Mouse (Mus musculus): ENCODE measurements around the gene Nfam1. TPM values are rescaled to one million over a fixed set of nuclear protein-coding genes. Genes with fewer than 3 reads are reported as not detected.

Nfam1 gene
- total and polyA plus RNA-seq, 3 experiments = 0.04 to 0.81 (median 0.20) TPM

Other genes with a start within 250 kb of the Nfam1 start
- gene Cyp2d26, start 239.0 kb downstream of the Nfam1 start, total RNA-seq (2012; rRNA removed) = not detected in 2 replicates
- not detected in 2 replicates for gene Cyp2d26, start 239.0 kb downstream of the Nfam1 start, total RNA-seq (2014; rRNA removed)
- gene Cyp2d26, start 239.0 kb downstream of the Nfam1 start, polyA plus RNA-seq (2012; ENCODE audit: insufficient read length, low read depth) = not detected in 2 replicates
- 47.2 and 49.2 TPM in 2 replicates for gene Tcf20, start 45.4 kb downstream of the Nfam1 start, total RNA-seq (2012; rRNA removed)
- gene Tcf20, start 45.4 kb downstream of the Nfam1 start, total RNA-seq (2014; rRNA removed) = 26.0 and 27.0 TPM in 2 replicates
- gene Tcf20, start 45.4 kb downstream of the Nfam1 start, polyA plus RNA-seq (2012; ENCODE audit: insufficient read length, low read depth) = 28.5 and 29.0 TPM in 2 replicates
- gene Serhl, start 56.2 kb upstream of the Nfam1 start, total RNA-seq (2012; rRNA removed) = 48.8 and 59.5 TPM in 2 replicates
- 123 and 129 TPM in 2 replicates for gene Serhl, start 56.2 kb upstream of the Nfam1 start, total RNA-seq (2014; rRNA removed)
- gene Serhl, start 56.2 kb upstream of the Nfam1 start, polyA plus RNA-seq (2012; ENCODE audit: insufficient read length, low read depth) = 52.0 and 57.6 TPM in 2 replicates
- gene Rrp7a, start 89.5 kb upstream of the Nfam1 start, total RNA-seq (2012; rRNA removed) = 156 and 180 TPM in 2 replicates
- 111 and 126 TPM in 2 replicates for gene Rrp7a, start 89.5 kb upstream of the Nfam1 start, total RNA-seq (2014; rRNA removed)
- 262 and 284 TPM in 2 replicates for gene Rrp7a, start 89.5 kb upstream of the Nfam1 start, polyA plus RNA-seq (2012; ENCODE audit: insufficient read length, low read depth)
- 77.2 and 87.1 TPM in 2 replicates for gene Poldip3, start 116.1 kb upstream of the Nfam1 start, total RNA-seq (2012; rRNA removed)
- gene Poldip3, start 116.1 kb upstream of the Nfam1 start, total RNA-seq (2014; rRNA removed) = 78.9 and 79.3 TPM in 2 replicates
- 70.0 and 77.0 TPM in 2 replicates for gene Poldip3, start 116.1 kb upstream of the Nfam1 start, polyA plus RNA-seq (2012; ENCODE audit: insufficient read length, low read depth)
- 54.3 and 59.1 TPM in 2 replicates for gene Cyb5r3, start 139.3 kb upstream of the Nfam1 start, total RNA-seq (2012; rRNA removed)
- gene Cyb5r3, start 139.3 kb upstream of the Nfam1 start, total RNA-seq (2014; rRNA removed) = 30.1 and 35.7 TPM in 2 replicates
- gene Cyb5r3, start 139.3 kb upstream of the Nfam1 start, polyA plus RNA-seq (2012; ENCODE audit: insufficient read length, low read depth) = 92.7 and 102 TPM in 2 replicates
- gene A4galt, start 218.5 kb upstream of the Nfam1 start, total RNA-seq (2012; rRNA removed) = 23.6 and 29.8 TPM in 2 replicates
- 14.8 and 15.9 TPM in 2 replicates for gene A4galt, start 218.5 kb upstream of the Nfam1 start, total RNA-seq (2014; rRNA removed)
- gene A4galt, start 218.5 kb upstream of the Nfam1 start, polyA plus RNA-seq (2012; ENCODE audit: insufficient read length, low read depth) = 11.2 and 11.4 TPM in 2 replicates